Mouse (Mus musculus) MEL (cell line): ENCODE data around the gene Hnrnpa2b1.

Experiments used
- CTCF ChIP-seq, 3 experiments: IDR thresholded peaks in 2 of 3; conservative IDR thresholded peaks in 1 of 3; 2 replicates each; pipeline ENCODE4 v1.5.1; 2011 to 2012; ENCODE audit warnings: low read length in 3 of 3, low read depth in 2 of 3, mild to moderate bottlenecking in 2 of 3, improper control_type of control experiment in 1 of 3, inconsistent platforms in 1 of 3, mixed read lengths in 1 of 3, moderate library complexity in 1 of 3; ENCODE audit not compliant: control insufficient read depth in 1 of 3, insufficient read depth in 1 of 3, poor library complexity in 1 of 3, severe bottlenecking in 1 of 3
- GATA1 ChIP-seq: IDR thresholded peaks from 2 replicates; pipeline ENCODE4 v1.6.1; 2011; ENCODE audit warnings: low read depth, low read length, improper control_type of control experiment
- MAX ChIP-seq: IDR thresholded peaks from 2 replicates; pipeline ENCODE4 v1.6.1; 2011; ENCODE audit warnings: low read length, improper control_type of control experiment
- NELFE ChIP-seq: IDR thresholded peaks from 2 replicates; pipeline ENCODE4 v1.6.1; 2011; ENCODE audit warnings: low read depth, low read length, improper control_type of control experiment
- POLR2A ChIP-seq, 2 experiments: IDR thresholded peaks; 2 replicates each; pipeline ENCODE4 v1.6.1; 2011 to 2012; ENCODE audit warnings: low read length in 2 of 2, mild to moderate bottlenecking in 2 of 2, control low read depth in 1 of 2, improper control_type of control experiment in 1 of 2, low read depth in 1 of 2, moderate library complexity in 1 of 2; ENCODE audit not compliant: control insufficient read depth in 1 of 2, insufficient read depth in 1 of 2, poor library complexity in 1 of 2
- POLR2AphosphoS5 ChIP-seq: IDR thresholded peaks from 2 replicates; pipeline ENCODE4 v1.6.1; 2012; ENCODE audit warnings: low read depth, borderline replicate concordance, mild to moderate bottlenecking, inconsistent platforms, low read length, moderate library complexity, mixed read lengths
- RAD21 ChIP-seq: IDR thresholded peaks from 2 replicates; pipeline ENCODE4 v1.6.1; 2011; ENCODE audit warnings: mild to moderate bottlenecking, low read depth, low read length, improper control_type of control experiment
- TCF12 ChIP-seq: IDR thresholded peaks from 2 replicates; pipeline ENCODE4 v1.6.1; 2014; ENCODE audit warnings: low read depth, mild to moderate bottlenecking, inconsistent platforms, low read length, improper control_type of control experiment, moderate library complexity
- UBTF ChIP-seq: IDR thresholded peaks from 2 replicates; pipeline ENCODE4 v1.6.1; 2012; ENCODE audit warnings: low read depth, mild to moderate bottlenecking, inconsistent platforms, low read length, improper control_type of control experiment, moderate library complexity, borderline replicate concordance; ENCODE audit not compliant: insufficient read depth
- USF1 ChIP-seq: IDR thresholded peaks from 2 replicates; pipeline ENCODE4 v1.6.1; 2014; ENCODE audit warnings: low read depth, mild to moderate bottlenecking, inconsistent platforms, low read length, improper control_type of control experiment, moderate library complexity
- USF2 ChIP-seq, 2 experiments: IDR thresholded peaks; 2 replicates each; pipeline ENCODE4 v1.6.1; 2011 to 2012; ENCODE audit warnings: improper control_type of control experiment in 2 of 2, low read length in 2 of 2, borderline replicate concordance in 1 of 2, inconsistent platforms in 1 of 2, low read depth in 1 of 2, mild to moderate bottlenecking in 1 of 2; ENCODE audit not compliant: insufficient read depth in 1 of 2
- ZC3H11A ChIP-seq: IDR thresholded peaks from 2 replicates; pipeline ENCODE4 v1.6.1; 2012; ENCODE audit warnings: low read depth, mild to moderate bottlenecking, inconsistent platforms, low read length, improper control_type of control experiment
- ZKSCAN1 ChIP-seq: IDR thresholded peaks from 2 replicates; pipeline ENCODE4 v1.6.1; 2012; ENCODE audit warnings: low read depth, mild to moderate bottlenecking, inconsistent platforms, low read length, improper control_type of control experiment, moderate library complexity

GRCm38 (mm10) chr6:51507556-51507955, 37.9 kb upstream of the Hnrnpa2b1 start:
- TF ChIP-seq ZC3H11A (no peak), CTCF (IDR thresholded peaks at IDR 0.05 in 2 of 3, conservative IDR thresholded peaks at IDR 0.05 in 1 of 3; ENCODE audit: control insufficient read depth in 1 of 3, insufficient read depth in 1 of 3, low read depth in 2 of 3, low read length in 3 of 3, poor library complexity in 1 of 3, severe bottlenecking in 1 of 3) (no peak), USF2 (IDR thresholded peaks at IDR 0.05; ENCODE audit: borderline replicate concordance in 1 of 2, insufficient read depth in 1 of 2, low read depth in 1 of 2, low read length in 2 of 2) (no peak), UBTF (no peak), RAD21 (no peak), POLR2A (IDR thresholded peaks at IDR 0.05; ENCODE audit: control insufficient read depth in 1 of 2, insufficient read depth in 1 of 2, low read depth in 1 of 2, low read length in 2 of 2, poor library complexity in 1 of 2) (no peak), TCF12 (no peak), NELFE (no peak), ZKSCAN1 (no peak), GATA1 (no peak), MAX (no peak), USF1 (no peak), POLR2AphosphoS5 (no peak)
